Mouse (Mus musculus) cerebellum, adult (tissue): ENCODE results near the gene Zmynd15.
"Not testable (repeated sequence)": the region's sequence is repeated elsewhere in the genome, so short reads cannot be mapped to it uniquely, and the experiment has no call there.

Experiments used
- ATAC-seq: cut with Nextera tagmentation; 2 replicates; pipeline ENCODE4 v1.9.2; 2017; ENCODE audit warnings: mild to moderate bottlenecking, moderate library complexity, mixed read lengths; ENCODE audit not compliant: insufficient number of reproducible peaks, low FRiP score, low TSS enrichment

Zmynd15 gene

DNA sequence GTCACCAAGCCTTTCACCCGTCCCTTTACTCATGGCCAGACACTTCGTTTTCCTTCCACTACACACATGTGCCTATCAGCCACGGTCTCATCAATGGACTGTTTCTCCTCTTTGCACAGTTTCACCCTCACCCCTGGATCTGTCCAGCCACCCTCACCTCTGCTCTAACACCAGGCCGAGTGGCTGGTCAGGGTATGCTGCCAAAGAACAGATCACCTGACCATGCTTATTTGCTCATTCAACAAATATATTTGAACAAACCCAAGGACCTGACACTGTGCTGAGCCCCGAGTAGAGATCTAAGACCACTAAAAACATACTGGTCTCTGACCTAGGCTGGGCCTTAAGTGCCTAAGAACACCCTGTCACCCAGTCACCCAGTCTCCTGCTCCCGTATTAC, 14.6 kb upstream of the Zmynd15 start:
- ATAC-seq = no peak

DNA sequence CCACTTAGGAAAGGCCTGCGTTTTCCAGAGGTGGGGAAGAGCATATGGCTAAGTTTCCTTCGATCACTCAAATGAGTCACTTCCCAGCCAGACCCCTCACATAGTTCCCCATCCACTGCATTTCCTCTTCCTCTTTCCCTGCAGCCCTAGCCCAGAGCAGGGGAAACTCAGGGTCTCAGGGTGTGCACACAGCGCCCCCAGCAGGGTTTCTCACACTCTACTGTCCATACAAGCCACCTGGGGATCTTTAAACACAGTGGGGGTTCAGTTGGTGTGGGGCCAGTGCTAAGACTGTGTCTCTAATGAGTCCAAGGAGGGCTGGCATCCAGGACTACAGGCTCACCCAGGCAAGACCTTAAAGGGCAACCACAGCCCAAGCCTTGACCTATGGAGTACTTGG, 12.5 kb upstream of the Zmynd15 start:
- ATAC-seq = no peak

DNA sequence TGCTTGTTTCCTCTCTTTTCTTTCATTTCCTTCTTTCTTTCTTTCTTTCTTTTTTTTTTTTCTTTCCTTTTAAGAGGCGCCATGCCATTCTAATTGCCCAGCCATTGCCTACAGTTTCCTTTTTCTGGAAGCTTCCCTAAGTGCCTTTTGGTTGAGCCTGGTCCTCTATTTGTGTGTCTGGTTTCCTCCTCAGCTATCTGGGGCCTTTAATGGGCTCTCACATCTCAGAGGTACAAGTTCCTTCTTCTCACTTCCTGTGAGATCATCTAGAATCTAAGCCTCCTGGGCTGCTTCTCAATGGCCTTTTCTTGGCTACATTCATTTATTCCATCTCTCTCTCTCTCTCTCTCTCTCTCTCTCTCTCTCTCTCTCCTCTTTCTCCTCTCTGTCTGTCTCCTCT, 11.9 kb upstream of the Zmynd15 start:
- ATAC-seq = no peak

DNA sequence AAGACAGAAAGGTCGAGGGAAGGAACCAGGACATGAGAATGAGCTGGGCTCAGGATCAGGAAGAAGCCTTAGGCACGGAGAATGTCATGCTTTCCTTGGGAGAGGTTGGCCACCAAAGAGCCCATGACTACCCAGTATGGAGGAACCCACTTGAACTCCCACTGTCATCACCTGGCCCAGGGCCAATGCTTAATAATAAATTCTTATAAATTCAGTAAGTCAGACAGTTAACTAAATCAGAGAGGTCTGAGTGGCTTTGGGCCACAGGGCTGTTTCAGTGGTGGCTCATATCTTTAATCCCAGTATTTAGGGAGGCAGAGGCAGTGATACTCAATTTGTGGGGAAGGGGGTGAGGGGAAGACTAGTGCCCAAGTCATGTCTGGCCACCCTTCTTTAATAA, 8.3 kb upstream of the Zmynd15 start:
- ATAC-seq = no peak

DNA sequence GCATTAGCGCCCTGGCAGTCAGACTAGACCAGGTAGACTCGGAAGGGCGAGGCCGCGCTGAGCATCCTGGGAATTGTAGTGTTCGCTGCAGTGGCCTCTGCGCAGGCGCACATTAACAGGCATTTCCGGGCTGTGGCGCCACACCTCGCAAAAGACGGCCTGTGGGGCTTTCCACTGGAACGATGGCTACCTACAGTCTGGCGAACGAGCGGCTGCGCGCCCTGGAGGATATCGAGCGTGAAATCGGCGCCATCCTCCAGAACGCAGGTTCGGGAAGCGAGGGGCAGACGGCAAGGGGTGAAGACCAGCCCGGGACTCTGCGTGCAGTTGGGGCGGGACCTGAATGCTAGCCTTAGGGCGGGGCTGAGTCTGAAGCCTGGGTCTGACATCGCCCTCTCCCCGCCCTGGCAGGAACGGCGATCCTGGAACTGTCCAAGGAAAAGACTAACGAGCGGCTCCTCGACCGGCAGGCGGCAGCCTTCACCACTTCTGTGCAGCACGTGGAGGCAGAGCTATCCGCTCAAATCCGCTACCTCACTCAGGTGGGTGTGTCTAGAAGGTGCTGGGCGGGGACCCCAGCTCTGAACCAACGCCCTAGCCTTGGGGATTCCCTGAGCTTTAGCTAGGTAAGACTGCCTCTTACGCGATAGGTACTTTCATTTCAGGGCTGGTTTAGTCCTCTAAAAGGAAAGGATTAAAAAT, 7.3 kb upstream of the Zmynd15 start, which contains the start of gene Med11:
Gene Med11 (plus strand): TSS at position 123 of the 702 bp plus-strand sequence.
- peak; percentile 95 for ATAC-seq

DNA sequence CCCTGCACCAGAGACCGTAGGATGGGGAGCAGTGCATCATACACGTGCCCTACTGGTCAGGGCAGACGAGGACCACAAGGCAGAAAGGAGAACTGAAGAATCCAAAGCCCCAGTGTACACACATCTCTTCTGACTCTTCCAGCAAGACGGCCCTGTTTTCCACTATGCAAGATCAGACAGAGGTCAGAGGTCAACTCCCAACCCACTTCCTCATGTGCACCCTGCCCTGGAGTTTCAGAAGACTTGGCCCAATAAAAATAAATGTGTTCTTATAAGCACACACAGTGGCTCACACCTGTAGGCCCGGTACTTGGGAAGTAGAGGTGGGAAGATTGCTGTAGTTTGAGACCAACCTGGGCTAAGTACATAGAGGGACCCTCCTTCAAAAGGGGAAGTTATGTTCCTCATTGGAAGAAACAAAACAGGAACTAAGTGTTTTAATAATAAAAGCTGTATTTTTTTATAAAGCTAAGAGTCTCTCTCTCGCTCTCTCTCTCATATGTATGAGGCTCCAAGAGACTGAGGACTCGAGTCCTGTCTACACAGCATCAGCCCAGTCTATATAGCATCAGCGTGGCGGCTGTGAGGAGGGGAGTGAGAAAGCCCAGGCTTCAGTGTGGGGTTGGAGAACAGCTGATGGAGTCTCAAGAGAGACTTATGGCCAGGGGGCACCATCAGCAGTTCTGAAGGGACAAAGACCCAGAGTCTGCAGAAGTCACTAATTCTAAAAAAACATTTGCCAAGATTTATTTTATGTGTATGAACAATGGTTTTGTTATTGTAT, 5.8 kb upstream of the Zmynd15 start:
- no peak for ATAC-seq

DNA sequence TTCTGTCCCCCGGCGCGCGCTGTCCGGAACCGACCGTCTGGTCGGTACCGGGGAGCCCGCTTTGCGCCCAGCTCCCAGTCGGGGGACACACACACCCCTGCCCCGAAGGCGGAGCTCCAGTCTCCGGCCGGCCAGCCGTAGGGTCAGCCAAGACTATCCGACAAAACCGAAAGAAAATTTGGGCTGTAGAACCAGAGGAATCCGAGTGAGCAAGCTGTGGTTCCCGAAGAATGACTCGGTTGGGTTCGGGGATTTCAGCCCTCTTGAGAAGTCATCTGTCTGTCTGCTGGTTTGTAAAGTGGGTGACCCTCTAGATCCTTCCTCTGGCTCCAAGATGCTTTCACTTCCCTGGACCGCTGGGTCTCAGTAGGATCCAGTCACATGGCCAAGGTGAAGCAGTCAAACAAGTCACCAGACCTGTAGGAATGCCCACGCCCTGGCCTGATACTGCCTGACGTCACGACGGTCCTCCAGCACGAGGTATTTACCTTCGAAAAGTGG, 418 bp downstream of the Zmynd15 start, which contains the start of gene Cxcl16:
Gene Cxcl16 (minus strand): TSS at position 384 of the 501 bp plus-strand sequence.
- ATAC-seq = no peak

DNA sequence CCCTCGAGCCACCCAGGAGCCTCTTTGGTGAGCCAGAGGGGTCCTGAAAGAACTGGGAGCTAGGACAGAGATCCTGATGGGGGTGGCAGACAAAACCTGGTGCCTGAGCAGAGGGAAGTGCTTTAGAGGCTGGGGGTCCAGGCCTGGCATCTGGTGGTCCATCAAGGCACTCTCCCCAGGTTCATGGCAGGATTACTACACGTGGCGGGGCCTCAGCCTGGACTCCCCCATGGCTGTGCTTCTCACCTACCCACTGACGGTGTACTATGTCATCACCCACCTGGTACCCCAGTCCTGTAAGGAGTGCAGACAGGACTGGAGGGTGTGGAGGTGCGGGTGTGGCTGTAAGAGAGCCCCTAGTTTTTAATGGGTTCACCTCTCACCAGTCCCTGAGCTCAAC, 4.7 kb downstream of the Zmynd15 start:
- no peak for ATAC-seq

DNA sequence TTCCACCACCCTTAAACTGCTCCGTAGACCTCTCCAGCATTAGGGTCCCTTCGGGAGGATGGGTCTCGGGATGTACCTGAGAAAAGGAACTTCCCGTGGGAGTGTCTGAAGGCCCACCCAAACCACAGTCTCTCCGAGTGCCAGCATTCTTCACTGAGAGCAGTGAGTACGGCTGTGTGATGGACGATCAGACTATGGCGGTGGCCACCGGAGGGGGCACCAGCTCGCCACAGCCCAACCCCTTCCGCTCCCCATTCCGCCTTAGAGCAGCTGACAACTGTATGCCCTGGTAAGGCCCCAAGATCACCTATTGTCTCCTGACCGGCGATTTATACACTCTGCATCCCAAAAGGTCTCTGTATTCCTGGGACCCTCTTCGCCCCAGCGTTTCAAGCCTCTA, 6.0 kb downstream of the Zmynd15 start:
- ATAC-seq = no peak

DNA sequence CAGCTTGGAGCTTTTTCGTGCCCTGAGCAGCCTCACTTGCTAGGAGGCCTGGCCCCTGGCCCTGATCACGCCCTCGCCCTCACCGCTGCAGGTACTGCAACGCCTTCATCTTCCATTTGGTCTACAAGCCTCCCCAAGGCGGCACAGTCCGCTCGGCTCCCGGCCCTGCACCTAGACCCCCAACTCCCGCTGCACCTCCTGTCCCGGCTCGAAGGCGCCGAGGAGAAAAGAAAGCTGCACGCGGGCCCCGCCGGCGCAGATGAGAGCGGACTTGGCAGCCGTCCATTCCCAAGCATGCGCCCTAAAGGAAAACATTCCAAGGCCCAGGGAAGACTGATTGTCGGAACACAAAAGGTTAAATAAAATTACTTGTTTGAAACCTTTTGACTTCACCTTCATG, 6.6 kb downstream of the Zmynd15 start:
- ATAC-seq = no peak

DNA sequence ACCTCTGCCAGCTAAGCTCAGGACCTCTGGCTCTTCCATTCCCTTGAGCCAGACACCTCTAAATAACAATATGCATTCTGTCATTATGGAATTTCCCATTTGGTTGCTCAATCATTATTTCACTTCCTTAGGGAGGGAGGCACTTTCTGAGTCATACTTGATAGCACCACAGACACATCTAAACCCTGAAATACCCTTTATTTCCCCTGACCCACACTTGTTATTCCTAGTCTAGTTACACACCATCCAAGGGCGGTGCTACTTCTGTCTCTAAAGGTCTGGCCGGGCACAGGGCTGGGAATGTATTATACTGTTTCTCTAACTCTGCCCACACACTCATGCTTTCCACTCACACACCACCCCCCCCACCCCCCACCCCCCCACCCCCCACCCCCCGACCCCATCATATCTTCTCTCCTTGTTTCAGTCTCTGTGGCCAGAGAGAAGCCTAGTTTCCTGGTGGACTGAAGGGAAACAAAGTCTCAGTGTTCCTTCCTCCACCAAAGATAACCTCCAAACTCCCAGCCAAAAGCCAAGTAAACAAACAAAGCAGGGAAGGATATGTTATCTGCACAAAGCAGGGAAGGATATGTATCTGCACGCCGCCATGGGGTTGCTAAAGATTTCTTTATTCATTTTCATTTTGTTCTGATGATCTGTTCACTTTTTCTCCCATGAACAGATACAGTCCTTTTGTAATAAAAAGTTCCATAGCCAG, 8.8 kb downstream of the Zmynd15 start:
- no peak for ATAC-seq

DNA sequence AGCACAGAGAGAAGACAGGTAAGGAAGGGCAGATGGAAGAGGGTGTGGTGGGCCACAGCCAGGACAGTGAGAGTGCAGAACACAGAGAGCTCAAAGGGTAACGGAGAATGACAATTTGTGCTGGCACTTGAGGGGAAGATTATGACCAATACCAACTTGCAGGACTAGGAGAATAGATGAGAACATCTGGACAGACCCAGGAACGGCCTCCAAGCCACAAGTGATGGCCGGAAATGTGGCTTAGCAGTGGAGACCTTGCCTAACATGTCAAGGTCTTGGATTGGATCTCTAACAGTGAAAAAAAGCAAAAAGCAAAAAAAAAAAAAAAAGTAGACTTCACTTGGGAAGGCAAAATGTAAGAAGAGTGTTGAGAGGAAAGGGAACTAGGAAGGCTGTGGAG, 10.5 kb downstream of the Zmynd15 start:
- no peak for ATAC-seq

DNA sequence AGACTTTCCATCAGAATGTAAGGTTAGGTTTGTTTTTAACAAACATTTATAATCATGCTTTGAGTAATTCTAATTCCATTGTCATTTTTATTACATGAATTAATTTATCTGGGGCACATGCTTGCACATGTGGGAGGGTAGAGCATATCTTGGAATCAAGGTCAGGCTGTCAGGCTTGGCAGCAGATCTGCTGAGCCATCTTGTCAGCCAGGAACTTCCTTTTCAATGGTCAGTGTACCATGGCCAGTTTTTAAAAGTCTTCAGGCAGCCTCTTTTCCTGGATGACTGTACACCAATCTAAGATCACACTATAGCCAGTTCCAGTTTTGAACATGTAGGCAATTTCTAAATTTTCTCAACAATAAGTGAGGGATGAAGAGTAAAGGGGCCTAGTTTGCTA, 13.5 kb downstream of the Zmynd15 start:
- no peak for ATAC-seq

DNA sequence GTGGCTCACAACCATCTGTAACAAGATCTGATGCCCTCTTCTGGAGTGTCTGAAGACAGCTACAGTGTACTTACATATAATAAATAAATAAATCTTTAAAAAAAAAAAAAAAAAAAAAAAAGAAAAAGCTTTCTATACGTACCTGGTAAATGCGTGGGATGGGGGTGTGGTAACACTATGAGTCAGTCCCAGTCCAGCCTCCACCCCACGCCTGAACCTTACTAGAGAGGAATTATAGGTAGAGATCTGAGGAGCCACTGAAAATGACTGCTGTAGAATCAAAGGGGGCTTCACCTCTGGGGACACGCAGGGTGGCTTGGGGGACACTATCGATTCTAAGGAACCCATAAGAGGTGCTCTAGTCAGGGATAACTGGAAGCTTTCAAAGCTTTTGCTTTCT, 14.1 kb downstream of the Zmynd15 start:
- not testable (repeated sequence) for ATAC-seq

DNA sequence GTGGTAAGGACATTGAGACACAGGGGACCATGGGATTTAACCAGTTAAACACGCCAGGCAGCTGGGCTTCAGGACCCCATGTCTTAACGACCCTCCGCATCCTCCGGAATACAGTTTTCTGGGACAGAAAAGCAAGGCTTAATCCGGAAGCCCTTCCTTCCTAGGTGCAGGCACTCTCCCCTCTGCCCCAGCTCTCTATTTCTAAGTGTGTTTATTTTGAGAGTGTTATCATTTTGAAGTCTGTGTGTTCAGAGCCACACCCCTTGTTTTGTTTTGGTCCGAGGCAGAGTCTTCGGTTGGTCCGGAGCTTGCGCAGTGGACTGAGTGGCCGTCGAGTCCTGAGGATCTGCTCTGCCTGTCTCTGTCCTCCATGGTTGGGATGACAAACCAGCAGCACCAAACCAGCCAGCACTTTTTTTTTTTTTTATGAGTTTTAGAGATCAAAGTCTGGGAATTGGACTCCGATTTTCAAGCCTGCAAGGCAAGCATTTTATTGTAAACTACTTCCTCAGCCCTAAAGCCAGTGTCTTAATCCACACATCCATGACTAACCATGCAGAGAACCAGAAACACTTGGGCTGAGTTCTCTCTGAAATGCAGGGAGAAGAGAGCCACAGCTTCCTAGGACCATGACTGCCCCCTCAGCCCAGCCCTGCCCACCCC, 15.8 kb downstream of the Zmynd15 start:
- no peak for ATAC-seq

DNA sequence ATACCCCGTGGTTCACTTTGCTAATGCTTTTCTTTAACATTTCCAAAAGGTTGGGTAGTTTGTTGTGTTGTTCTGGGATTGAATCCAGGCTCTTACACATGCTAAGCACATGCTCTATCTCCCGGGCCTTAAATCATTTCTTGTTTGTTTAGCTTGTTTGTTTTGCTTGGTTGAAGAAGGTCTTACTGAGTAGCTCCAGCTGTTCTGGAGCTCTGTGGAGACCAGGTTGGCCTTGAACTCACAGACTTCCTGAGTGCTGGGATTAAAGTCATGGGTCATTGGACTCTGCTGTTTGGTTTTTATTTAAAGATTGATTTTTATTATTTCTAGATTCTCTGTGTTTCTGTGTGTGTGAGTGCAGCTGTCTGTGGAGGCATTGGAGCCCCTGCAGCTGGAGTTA, 26.3 kb downstream of the Zmynd15 start:
- no peak for ATAC-seq

DNA sequence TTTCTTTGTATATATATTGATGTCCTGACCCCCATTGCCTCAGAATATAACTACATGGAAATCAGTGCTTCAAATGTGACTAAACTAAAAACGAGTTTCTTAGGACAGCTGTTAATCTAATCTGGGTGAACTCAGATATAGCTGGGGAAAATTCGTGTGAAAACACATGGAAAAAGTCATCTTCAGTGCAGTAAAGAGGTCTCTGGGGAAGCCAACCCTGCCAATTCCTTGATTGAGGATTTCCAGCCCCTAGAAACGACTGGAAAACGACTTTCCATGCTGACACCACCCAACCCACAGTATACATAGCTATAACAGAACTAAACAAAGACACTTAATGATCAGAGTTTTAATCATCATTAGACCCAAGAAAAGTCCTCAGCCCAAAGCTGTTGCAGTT, 28.6 kb downstream of the Zmynd15 start:
- ATAC-seq = no peak

DNA sequence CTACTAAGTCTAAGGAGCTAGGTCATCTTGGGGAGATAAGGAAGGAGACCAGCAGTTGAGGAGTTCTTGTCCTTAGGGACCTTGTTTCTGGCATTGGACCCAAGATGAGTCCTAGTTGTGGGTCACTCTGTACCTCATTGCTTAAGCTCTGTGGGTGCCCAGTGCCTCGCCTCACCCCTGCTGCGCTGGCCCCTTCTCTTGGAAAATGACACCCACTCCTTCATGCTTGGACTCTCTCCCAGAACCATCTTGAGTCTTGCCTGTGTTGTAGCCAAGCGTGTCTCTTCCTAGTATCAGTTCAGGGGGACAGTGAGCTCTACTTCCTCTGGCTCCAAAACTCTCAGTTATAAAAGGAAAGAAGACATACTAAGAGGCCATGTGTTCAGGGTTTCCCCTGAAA, 29.9 kb downstream of the Zmynd15 start:
- no peak for ATAC-seq

DNA sequence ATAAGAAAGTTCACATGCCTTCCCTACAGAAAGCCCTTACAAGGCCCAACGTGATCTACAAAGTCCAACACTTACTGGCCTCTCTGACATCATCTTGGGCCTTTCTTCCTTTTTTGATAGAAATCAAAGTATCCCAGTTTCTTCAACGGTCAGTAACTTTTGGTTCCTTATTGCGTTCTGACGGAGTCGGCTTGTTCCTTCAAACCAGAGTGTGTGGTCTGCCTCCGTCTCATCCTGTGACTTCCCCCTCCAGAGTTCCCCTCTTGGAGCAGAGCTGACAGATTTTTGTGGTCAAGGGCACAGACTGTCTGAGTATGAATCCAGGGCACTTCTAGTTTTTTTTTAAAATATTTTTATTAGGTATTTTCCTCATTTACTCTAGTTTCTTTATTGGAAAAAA, 30.5 kb downstream of the Zmynd15 start:
- no peak for ATAC-seq
